Mouse (Mus musculus): ENCODE results near the gene Taf3. TPM values are rescaled to one million over a fixed set of nuclear protein-coding genes. Genes with fewer than 3 reads are reported as not detected.

Gene Taf3
- polyA plus RNA-seq, 1 experiment, result 2.8 TPM

Other genes starting within 250 kb of the Taf3 start
- gene 4930412O13Rik, start 167.3 kb downstream of the Taf3 start, polyA plus RNA-seq (2012; rRNA removed), result not detected in 2 replicates
- gene 9230102O04Rik, start 159.1 kb downstream of the Taf3 start, polyA plus RNA-seq (2012; rRNA removed), result not detected in 2 replicates
- gene Gata3, start 158.6 kb downstream of the Taf3 start, polyA plus RNA-seq (2012; rRNA removed), result 0.60 and 1.1 TPM in 2 replicates
- gene Atp5c1, start 31.9 kb upstream of the Taf3 start, polyA plus RNA-seq (2012; rRNA removed), result 469 and 586 TPM in 2 replicates
- gene Kin, start 32.0 kb upstream of the Taf3 start, polyA plus RNA-seq (2012; rRNA removed), result 4.6 and 5.1 TPM in 2 replicates
- 0.05 TPM in 1 of 2 replicates, not detected in the other for gene Itih2, start 82.8 kb upstream of the Taf3 start, polyA plus RNA-seq (2012; rRNA removed)
- 5.7 and 11.8 TPM in 2 replicates for gene Itih5, start 105.0 kb upstream of the Taf3 start, polyA plus RNA-seq (2012; rRNA removed)